14 mouse cellular contexts compared by ENCODE assay signal in the genomic region with DNA sequence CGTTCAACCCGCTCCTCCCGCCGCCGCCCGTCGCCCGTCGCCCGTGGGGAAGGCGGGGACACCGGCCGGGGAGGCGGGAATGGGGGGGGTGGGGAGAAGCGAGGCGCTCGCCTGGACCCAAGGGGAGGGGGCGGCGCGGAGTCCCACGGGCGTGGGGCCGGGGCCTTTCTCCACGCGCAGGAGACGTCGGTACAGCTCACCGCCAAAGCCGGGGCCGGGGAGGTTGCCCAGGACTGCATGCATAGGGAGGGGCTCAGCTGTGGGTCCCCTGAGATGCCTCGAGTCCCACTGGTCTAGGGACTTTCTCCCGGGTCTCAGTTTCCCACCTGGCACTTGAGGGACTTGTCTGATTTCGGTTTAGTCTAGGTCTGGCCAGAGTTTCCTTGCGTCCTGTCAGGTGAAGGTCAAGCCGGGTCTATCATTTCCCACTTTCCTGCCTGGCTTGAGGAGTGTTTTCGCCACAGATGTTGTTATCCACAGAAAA. TPM values are rescaled to one million over a fixed set of nuclear protein-coding genes. Genes with fewer than 3 reads are reported as not detected.
A peak's percentile ranks its signal among the peaks of the same experiment; 100 is the strongest.
DNase-seq lines count a peak whose midpoint lies in the region; ATAC-seq and TF ChIP-seq lines count a peak whose summit lies in the region.
"Had no signal": no experiment of that assay in that cellular context is flagged by ENCODE, and none has a peak within 500 bp of the region (broad histone marks: within the 10 kb centered on the region; RNA-seq: fewer than 3 reads in every experiment).

A gene (minus strand): TSS at position 51 of the 484 bp plus-strand sequence.

- no peak for ATAC-seq in heart, embryonic 13.5 days (ENCODE audit: extremely low read depth, insufficient number of reproducible peaks, low FRiP score, low TSS enrichment)
- no peak for ATAC-seq in neural tube, embryonic 15.5 days (ENCODE audit: low FRiP score)
- no peak for ATAC-seq in megakaryocyte-erythroid progenitor cell, adult 5-6 weeks (replicated peaks; ENCODE audit: low FRiP score, low TSS enrichment, poor library complexity, severe bottlenecking)

- peak within 1 kb of the TSS; percentile 44; the same call in 1 of the 2 replicates for H3K9ac ChIP-seq in heart, embryonic 13.5 days
- no peak within 1 kb of the TSS for H3K9ac ChIP-seq in heart, adult 2 months (ENCODE audit: low read depth, low read length)
- no peak within 1 kb of the TSS for H3K9ac ChIP-seq in neural tube, embryonic 15.5 days (replicated peaks)

- no peak for TF ChIP-seq POLR2A in heart, adult 2 months (IDR thresholded peaks at IDR 0.05; ENCODE audit: insufficient read depth, low read depth, low read length)

- peak within 1 kb of the TSS; percentile 29 for H3K4me2 ChIP-seq in heart, embryonic 13.5 days
- no peak within 1 kb of the TSS for H3K4me2 ChIP-seq in neural tube, embryonic 15.5 days

- H3K27me3 ChIP-seq in heart, embryonic 13.5 days (replicated peaks), result peaks cover 100% of the 10 kb centered on the region
- H3K27me3 ChIP-seq in heart, adult 2 months (ENCODE audit: control insufficient read depth, insufficient read depth, low read length), result peaks cover 42% of the 10 kb centered on the region
- peaks cover 99% of the 10 kb centered on the region for H3K27me3 ChIP-seq in neural tube, embryonic 15.5 days (replicated peaks)
- peaks cover 100% of the 10 kb centered on the region for H3K27me3 ChIP-seq in limb, embryonic 10.5 days (ENCODE audit: low read depth, poor library complexity, severe bottlenecking)

- peaks cover 13% of the 10 kb centered on the region for H3K4me1 ChIP-seq in heart, embryonic 13.5 days
- no peaks in the 10 kb centered on the region for H3K4me1 ChIP-seq in heart, adult 2 months (ENCODE audit: control insufficient read depth, insufficient read depth, low read length)
- peaks cover 17% of the 10 kb centered on the region; the same call in 1 of the 2 replicates for H3K4me1 ChIP-seq in neural tube, embryonic 15.5 days
- peaks cover 52% of the 10 kb centered on the region for H3K4me1 ChIP-seq in limb, embryonic 10.5 days

- intact Hi-C loops in heart, adult 2 months (cut with DNase I), result loop anchor here (10.0 kb wide), 1 partner anchor 419 kb away; a partner anchor contains a TSS
- intact Hi-C loops in gastrocnemius, postnatal 36 days (cut with DNase I), result no loop called here

- 2% methylated on average over 36 of the region's 36 CpGs for WGBS in heart, embryonic 13.5 days
- WGBS in heart, adult 2 months, result 2% methylated on average over 35 of the region's 36 CpGs
- WGBS in neural tube, embryonic 15.5 days, result 1% methylated on average over 32 of the region's 36 CpGs
- WGBS in limb, embryonic 10.5 days, result under 1% methylated on average over 36 of the region's 36 CpGs

- no peaks in the 10 kb centered on the region for H3K36me3 ChIP-seq in heart, embryonic 13.5 days
- no peaks in the 10 kb centered on the region for H3K36me3 ChIP-seq in heart, adult 2 months (ENCODE audit: control insufficient read depth, insufficient read depth, low read length)
- H3K36me3 ChIP-seq in neural tube, embryonic 15.5 days, result no peaks in the 10 kb centered on the region
- H3K36me3 ChIP-seq in limb, embryonic 10.5 days, result no peaks in the 10 kb centered on the region

- DNase-seq in heart, adult 2 months, result no peak
- DNase-seq in neural tube, embryonic 10.5 days (ENCODE audit: extremely low spot score, low spot score), result peak; percentile 64
- no peak for DNase-seq in limb, embryonic 10.5 days (ENCODE audit: low spot score)
- DNase-seq in gastrocnemius, postnatal 36 days, result no peak
- DNase-seq in layer of hippocampus, adult 11-12 months (ENCODE audit: low spot score), result no peak
- DNase-seq: adrenal gland, adult 2 months; cerebellum, adult 11-12 months; kidney, postnatal 25 days had no signal

- no peak for TF ChIP-seq CTCF in heart, adult 2 months (IDR thresholded peaks at IDR 0.05)

- no peaks in the 10 kb centered on the region for H3K9me3 ChIP-seq in heart, embryonic 13.5 days
- H3K9me3 ChIP-seq in neural tube, embryonic 15.5 days (replicated peaks), result no peaks in the 10 kb centered on the region
- no peaks in the 10 kb centered on the region for H3K9me3 ChIP-seq in limb, embryonic 10.5 days (replicated peaks)

- TF ChIP-seq EP300 in heart, adult 2 months (IDR thresholded peaks at IDR 0.05; ENCODE audit: insufficient read depth, low read depth, low read length), result no peak

- no peak within 1 kb of the TSS for H3K27ac ChIP-seq in heart, embryonic 13.5 days (replicated peaks)
- H3K27ac ChIP-seq in heart, adult 2 months, result no peak within 1 kb of the TSS
- no peak within 1 kb of the TSS for H3K27ac ChIP-seq in neural tube, embryonic 15.5 days (replicated peaks)
- H3K27ac ChIP-seq in limb, embryonic 10.5 days, result peak within 1 kb of the TSS; percentile 90

- no peaks in the 10 kb centered on the region for H3K79me2 ChIP-seq in heart, adult 2 months (replicated peaks; ENCODE audit: control insufficient read depth, insufficient read depth, low read length)

- peak within 1 kb of the TSS; percentile 29 for H3K4me3 ChIP-seq in heart, embryonic 13.5 days
- no peak within 1 kb of the TSS for H3K4me3 ChIP-seq in heart, adult 2 months
- no peak within 1 kb of the TSS for H3K4me3 ChIP-seq in neural tube, embryonic 15.5 days (replicated peaks)
- H3K4me3 ChIP-seq in limb, embryonic 10.5 days, result peak within 1 kb of the TSS; percentile 56
- H3K4me3 ChIP-seq: erythroblast, embryonic 14.5 days had no signal

RNA-seq across cellular contexts. Expression of the gene that starts here (rescaled TPM):
- polyA plus RNA-seq in heart, embryonic 13.5 days (2015; fragmentation: Nextera tagmentation; extraction: Ambion mirVana), result 0.17 and 1.5 TPM in 2 replicates
- not detected for total RNA-seq in heart, adult 2 months (2021)
- 0.06 TPM in 1 of 2 replicates, not detected in the other for polyA plus RNA-seq in heart, adult 2 months (2012; rRNA removed)
- polyA plus RNA-seq in neural tube, embryonic 15.5 days (2015; fragmentation: Nextera tagmentation; extraction: Ambion mirVana), result 0.29 TPM in 1 of 2 replicates, not detected in the other
- polyA plus RNA-seq in limb, embryonic 10.5 days (2016; fragmentation: Nextera tagmentation; extraction: Ambion mirVana), result 77.9 and 151 TPM in 2 replicates
- not detected in 2 replicates for total RNA-seq in megakaryocyte-erythroid progenitor cell, adult 5-6 weeks (2014; fragmentation: Nextera tagmentation)
- not detected in 2 replicates for total RNA-seq in megakaryocyte-erythroid progenitor cell, adult 5-6 weeks (2017)
- under 1 TPM; 0.17 to 0.48 TPM for total RNA-seq in gastrocnemius, postnatal 36 days (2021)
- total RNA-seq: adrenal gland, adult 2 months; CH12.LX; liver, adult 2 months had no signal
- polyA plus RNA-seq: adrenal gland, adult 2 months; liver, adult 2 months had no signal

Comparison
In these comparisons a context has a peak if more than half of its experiments do, and no peak if none do; other contexts are left out.
1. RNA of the gene that starts here (polyA plus RNA-seq): 77.9 to 151 TPM in limb, embryonic 10.5 days; 0.17 to 1.5 TPM in heart, embryonic 13.5 days, 0.06 TPM in heart, adult 2 months and 0.29 TPM in neural tube, embryonic 15.5 days; every median in the first group is over 10 times any median in the second.
2. H3K4me3 ChIP-seq: peak in heart, embryonic 13.5 days (single experiment) and limb, embryonic 10.5 days (single experiment); none in heart, adult 2 months (single experiment) and neural tube, embryonic 15.5 days (single experiment).